ENCODE assay signal across 12 mouse cellular contexts in genomic region chr13:58516277-58516676, GRCm38 (mm10).
DNase-seq lines count a peak whose midpoint lies in the region; ATAC-seq and TF ChIP-seq lines count a peak whose summit lies in the region.
"Had no signal": no experiment of that assay in that cellular context is flagged by ENCODE, and none has a peak within 500 bp of the region (broad histone marks: within the 10 kb centered on the region; RNA-seq: fewer than 3 reads in every experiment).

No protein-coding gene starts in this region.

- no peak for DNase-seq in gastrocnemius, adult 2 months
- DNase-seq in gastrocnemius, postnatal 10 days, result no peak
- DNase-seq in lung, postnatal 0 days (ENCODE audit: low spot score), result peak; percentile 27
- no peak for DNase-seq in lung, adult 18-20 months
- DNase-seq in cerebellum, postnatal 14 days, result no peak
- DNase-seq: cerebellum, adult 8-10 months; lung, adult 2 months had no signal

- H3K36me3 ChIP-seq in lung, postnatal 0 days (ENCODE audit: insufficient read depth, low read length), result no peaks in the 10 kb centered on the region
- no peaks in the 10 kb centered on the region for H3K36me3 ChIP-seq in kidney, embryonic 15.5 days
- H3K36me3 ChIP-seq: embryonic facial prominence, embryonic 15.5 days had no signal

- TF ChIP-seq CTCF in gastrocnemius, adult 2 months (IDR thresholded peaks at IDR 0.05), result peak; percentile 39
- peak; percentile 49 for TF ChIP-seq CTCF in lung, postnatal 0 days (IDR thresholded peaks at IDR 0.05)

- no peak overlapping the region for H3K4me2 ChIP-seq in lung, postnatal 0 days (replicated peaks; ENCODE audit: low read depth, low read length)
- H3K4me2 ChIP-seq in kidney, embryonic 15.5 days, result no peak overlapping the region
- H3K4me2 ChIP-seq: embryonic facial prominence, embryonic 15.5 days had no signal

- intact Hi-C loops in gastrocnemius, adult 2 months (cut with DNase I), result no loop called here

- no peaks in the 10 kb centered on the region for H3K4me1 ChIP-seq in lung, postnatal 0 days (ENCODE audit: insufficient read depth, low read depth, low read length)
- no peaks in the 10 kb centered on the region for H3K4me1 ChIP-seq in kidney, embryonic 15.5 days
- H3K4me1 ChIP-seq: embryonic facial prominence, embryonic 15.5 days had no signal

- H3K27me3 ChIP-seq in lung, postnatal 0 days (replicated peaks; ENCODE audit: insufficient read depth, low read length), result no peaks in the 10 kb centered on the region
- no peaks in the 10 kb centered on the region for H3K27me3 ChIP-seq in kidney, embryonic 15.5 days
- H3K27me3 ChIP-seq: embryonic facial prominence, embryonic 15.5 days had no signal

- no peak overlapping the region for H3K27ac ChIP-seq in gastrocnemius, adult 2 months
- H3K27ac ChIP-seq in lung, postnatal 0 days (ENCODE audit: low read length), result no peak overlapping the region
- H3K27ac ChIP-seq in kidney, embryonic 15.5 days, result no peak overlapping the region
- H3K27ac ChIP-seq: embryonic facial prominence, embryonic 15.5 days had no signal

- H3K9ac ChIP-seq in lung, postnatal 0 days (replicated peaks; ENCODE audit: low read depth), result no peak overlapping the region
- no peak overlapping the region for H3K9ac ChIP-seq in kidney, embryonic 15.5 days
- H3K9ac ChIP-seq: embryonic facial prominence, embryonic 15.5 days had no signal

- 97% methylated on average over 4 of the region's 4 CpGs for WGBS in lung, postnatal 0 days
- WGBS in kidney, embryonic 15.5 days, result 94% methylated on average over 4 of the region's 4 CpGs

- H3K4me3 ChIP-seq in gastrocnemius, adult 2 months, result no peak overlapping the region
- no peak overlapping the region for H3K4me3 ChIP-seq in lung, postnatal 0 days (ENCODE audit: low read depth, low read length)
- no peak overlapping the region for H3K4me3 ChIP-seq in kidney, embryonic 15.5 days (replicated peaks)
- H3K4me3 ChIP-seq: embryonic facial prominence, embryonic 15.5 days had no signal

- no peak for TF ChIP-seq EP300 in lung, postnatal 0 days (IDR thresholded peaks at IDR 0.05)

- no peak for ATAC-seq in lung, postnatal 0 days
- ATAC-seq in common myeloid progenitor, adult 5-6 weeks (replicated peaks; ENCODE audit: low read depth, poor library complexity, severe bottlenecking), result peak; percentile 55
- ATAC-seq in megakaryocyte, adult 5-6 weeks (ENCODE audit: poor library complexity, severe bottlenecking), result peak; percentile 43; the same call in 1 of the 2 replicates
- no peak for ATAC-seq in kidney, embryonic 15.5 days (replicated peaks; ENCODE audit: low FRiP score)
- ATAC-seq: intestine, embryonic 16.5 days had no signal

- H3K9me3 ChIP-seq in lung, postnatal 0 days (ENCODE audit: low read length), result no peaks in the 10 kb centered on the region
- no peaks in the 10 kb centered on the region for H3K9me3 ChIP-seq in kidney, embryonic 15.5 days (replicated peaks)
- H3K9me3 ChIP-seq: embryonic facial prominence, embryonic 15.5 days had no signal

Comparison
In these comparisons a context has a peak if more than half of its experiments do, and no peak if none do; other contexts are left out.
1. ATAC-seq: peak in common myeloid progenitor, adult 5-6 weeks (single experiment) and megakaryocyte, adult 5-6 weeks (single experiment); none in lung, postnatal 0 days (single experiment) and kidney, embryonic 15.5 days (single experiment).